Mouse (Mus musculus): Measurements from ENCODE around the gene Gnb1.

The Gnb1 gene

GRCm38 (mm10) chr4:155551073-155551472 lies 59.9 kb downstream of the Gnb1 start:
- TF ChIP-seq CTCF (conservative IDR thresholded peaks at IDR 0.05; ENCODE audit: low read length), result no peak
- no peak for TF ChIP-seq NANOG (IDR thresholded peaks at IDR 0.05; ENCODE audit: borderline replicate concordance, low read length)
- TF ChIP-seq POU5F1 (IDR thresholded peaks at IDR 0.05; ENCODE audit: borderline replicate concordance, low read length), result no peak
- Histone ChIP-seq H3K4me1 (replicated peaks; ENCODE audit: low read depth, low read length) (no peaks in the 10 kb centered on the region), H3K36me3 (ENCODE audit: insufficient read depth, low read length) (peaks cover 90% of the 10 kb centered on the region)

GRCm38 (mm10) chr4:155552917-155553532 lies 61.9 kb downstream of the Gnb1 start:
- no peaks in the 10 kb centered on the region for H3K27me3 ChIP-seq (ENCODE audit: insufficient read depth, low read length)
- peaks cover 99% of the 10 kb centered on the region for H3K36me3 ChIP-seq (ENCODE audit: insufficient read depth, low read length)
- H3K9me3 ChIP-seq (ENCODE audit: low read length), result no peaks in the 10 kb centered on the region
- peaks cover 15% of the 10 kb centered on the region for H3K4me1 ChIP-seq (replicated peaks; ENCODE audit: low read depth, low read length)
- no peak overlapping the region for H3K4me3 ChIP-seq (replicated peaks; ENCODE audit: low read length)
- no peak for TF ChIP-seq NANOG (IDR thresholded peaks at IDR 0.05; ENCODE audit: borderline replicate concordance, low read length)
- no peak for TF ChIP-seq CTCF (conservative IDR thresholded peaks at IDR 0.05; ENCODE audit: low read length)
- TF ChIP-seq POU5F1 (IDR thresholded peaks at IDR 0.05; ENCODE audit: borderline replicate concordance, low read length), result no peak

More at GRCm38 (mm10) chr4:155551073-155551472, 59.9 kb downstream of the Gnb1 start:
- no peaks in the 10 kb centered on the region for H3K9me3 ChIP-seq (ENCODE audit: low read length)
- H3K27me3 ChIP-seq (ENCODE audit: insufficient read depth, low read length), result no peaks in the 10 kb centered on the region
- no peak overlapping the region for H3K4me3 ChIP-seq (replicated peaks; ENCODE audit: low read length)

- Histone ChIP-seq H3K4me3 (replicated peaks; ENCODE audit: low read length) (no peak overlapping the region), H3K36me3 (ENCODE audit: insufficient read depth, low read length) (peaks cover 100% of the 10 kb centered on the region), H3K9me3 (ENCODE audit: low read length) (no peaks in the 10 kb centered on the region), H3K4me1 (replicated peaks; ENCODE audit: low read depth, low read length) (peaks cover 29% of the 10 kb centered on the region), H3K27me3 (ENCODE audit: insufficient read depth, low read length) (no peaks in the 10 kb centered on the region)
- TF ChIP-seq CTCF (conservative IDR thresholded peaks at IDR 0.05; ENCODE audit: low read length) (no peak), NANOG (IDR thresholded peaks at IDR 0.05; ENCODE audit: borderline replicate concordance, low read length) (no peak), POU5F1 (IDR thresholded peaks at IDR 0.05; ENCODE audit: borderline replicate concordance, low read length) (no peak)
Observed at GRCm38 (mm10) chr4:155554880-155555279, 63.7 kb downstream of the Gnb1 start.

GRCm38 (mm10) chr4:155555464-155555863 lies 64.3 kb downstream of the Gnb1 start:
- TF ChIP-seq POU5F1 (IDR thresholded peaks at IDR 0.05; ENCODE audit: borderline replicate concordance, low read length) (no peak), CTCF (conservative IDR thresholded peaks at IDR 0.05; ENCODE audit: low read length) (no peak), NANOG (IDR thresholded peaks at IDR 0.05; ENCODE audit: borderline replicate concordance, low read length) (no peak)
- H3K4me1 ChIP-seq (replicated peaks; ENCODE audit: low read depth, low read length), result peaks cover 31% of the 10 kb centered on the region
- no peak overlapping the region for H3K4me3 ChIP-seq (replicated peaks; ENCODE audit: low read length)
- H3K9me3 ChIP-seq (ENCODE audit: low read length), result no peaks in the 10 kb centered on the region
- no peaks in the 10 kb centered on the region for H3K27me3 ChIP-seq (ENCODE audit: insufficient read depth, low read length)
- peaks cover 100% of the 10 kb centered on the region for H3K36me3 ChIP-seq (ENCODE audit: insufficient read depth, low read length)

GRCm38 (mm10) chr4:155559454-155559853 lies 68.3 kb downstream of the Gnb1 start:
- Histone ChIP-seq H3K36me3 (ENCODE audit: insufficient read depth, low read length) (peaks cover 76% of the 10 kb centered on the region), H3K4me1 (replicated peaks; ENCODE audit: low read depth, low read length) (peaks cover 57% of the 10 kb centered on the region)

GRCm38 (mm10) chr4:155560932-155561331 lies 69.8 kb downstream of the Gnb1 start:
- Histone ChIP-seq H3K27me3 (ENCODE audit: insufficient read depth, low read length) (no peaks in the 10 kb centered on the region), H3K9me3 (ENCODE audit: low read length) (no peaks in the 10 kb centered on the region), H3K36me3 (ENCODE audit: insufficient read depth, low read length) (peaks cover 63% of the 10 kb centered on the region), H3K4me1 (replicated peaks; ENCODE audit: low read depth, low read length) (peaks cover 71% of the 10 kb centered on the region), H3K4me3 (replicated peaks; ENCODE audit: low read length) (no peak overlapping the region)
- TF ChIP-seq NANOG (IDR thresholded peaks at IDR 0.05; ENCODE audit: borderline replicate concordance, low read length) (no peak), CTCF (conservative IDR thresholded peaks at IDR 0.05; ENCODE audit: low read length) (no peak), POU5F1 (IDR thresholded peaks at IDR 0.05; ENCODE audit: borderline replicate concordance, low read length) (no peak)

More at GRCm38 (mm10) chr4:155559454-155559853, 68.3 kb downstream of the Gnb1 start:
- TF ChIP-seq CTCF (conservative IDR thresholded peaks at IDR 0.05; ENCODE audit: low read length) (no peak), NANOG (IDR thresholded peaks at IDR 0.05; ENCODE audit: borderline replicate concordance, low read length) (no peak), POU5F1 (IDR thresholded peaks at IDR 0.05; ENCODE audit: borderline replicate concordance, low read length) (no peak)
- H3K9me3 ChIP-seq (ENCODE audit: low read length), result no peaks in the 10 kb centered on the region
- H3K4me3 ChIP-seq (replicated peaks; ENCODE audit: low read length), result no peak overlapping the region
- no peaks in the 10 kb centered on the region for H3K27me3 ChIP-seq (ENCODE audit: insufficient read depth, low read length)

GRCm38 (mm10) chr4:155561661-155562442 lies 70.7 kb downstream of the Gnb1 start, which contains the start of gene Nadk:
Nadk (plus strand) TSS chr4:155562378.
- Histone ChIP-seq H3K27me3 (ENCODE audit: insufficient read depth, low read length) (no peaks in the 10 kb centered on the region), H3K36me3 (ENCODE audit: insufficient read depth, low read length) (peaks cover 60% of the 10 kb centered on the region), H3K4me1 (replicated peaks; ENCODE audit: low read depth, low read length) (peaks cover 75% of the 10 kb centered on the region), H3K4me3 (replicated peaks; ENCODE audit: low read length) (peak within 1 kb of the TSS; percentile 60), H3K9me3 (ENCODE audit: low read length) (no peaks in the 10 kb centered on the region)
- TF ChIP-seq CTCF (conservative IDR thresholded peaks at IDR 0.05; ENCODE audit: low read length), result no peak
- TF ChIP-seq POU5F1 (IDR thresholded peaks at IDR 0.05; ENCODE audit: borderline replicate concordance, low read length), result no peak
- no peak for TF ChIP-seq NANOG (IDR thresholded peaks at IDR 0.05; ENCODE audit: borderline replicate concordance, low read length)

- no peak for TF ChIP-seq CTCF (conservative IDR thresholded peaks at IDR 0.05; ENCODE audit: low read length)
- no peak for TF ChIP-seq POU5F1 (IDR thresholded peaks at IDR 0.05; ENCODE audit: borderline replicate concordance, low read length)
- no peak for TF ChIP-seq NANOG (IDR thresholded peaks at IDR 0.05; ENCODE audit: borderline replicate concordance, low read length)
- H3K4me3 ChIP-seq (replicated peaks; ENCODE audit: low read length), result peak overlapping the region; percentile 60
- no peaks in the 10 kb centered on the region for H3K9me3 ChIP-seq (ENCODE audit: low read length)
- H3K27me3 ChIP-seq (ENCODE audit: insufficient read depth, low read length), result no peaks in the 10 kb centered on the region
- H3K36me3 ChIP-seq (ENCODE audit: insufficient read depth, low read length), result peaks cover 53% of the 10 kb centered on the region
- H3K4me1 ChIP-seq (replicated peaks; ENCODE audit: low read depth, low read length), result peaks cover 72% of the 10 kb centered on the region
Observed at GRCm38 (mm10) chr4:155562725-155563399, 71.7 kb downstream of the Gnb1 start.
